Mouse (Mus musculus): ENCODE measurements around the gene Gtdc1. TPM values are rescaled to one million over a fixed set of nuclear protein-coding genes. Genes with fewer than 3 reads are reported as not detected.
"Not testable (repeated sequence)": the region's sequence is repeated elsewhere in the genome, so short reads cannot be mapped to it uniquely, and the experiment has no call there.

The Gtdc1 gene
- polyA plus RNA-seq, 1 experiment from 2014 or later = 5.7 TPM

- no peak overlapping the region for H3K27ac ChIP-seq (ENCODE audit: low read depth, low read length)
- no peak overlapping the region for H3K4me2 ChIP-seq (replicated peaks; ENCODE audit: low read depth)
- no peak for TF ChIP-seq CTCF (IDR thresholded peaks at IDR 0.05; ENCODE audit: low read depth)
- H3K36me3 ChIP-seq (ENCODE audit: control insufficient read depth, insufficient read depth) = no peaks in the 10 kb centered on the region
- no peaks in the 10 kb centered on the region for H3K4me1 ChIP-seq (replicated peaks; ENCODE audit: control insufficient read depth, insufficient read depth, low read length)
- no peak for ATAC-seq
- 71% methylated on average over 3 of the region's 3 CpGs for WGBS
- no peak overlapping the region for H3K9ac ChIP-seq (ENCODE audit: low read depth, low read length)
- H3K4me3 ChIP-seq (ENCODE audit: low read depth, low read length) = no peak overlapping the region
- no peaks in the 10 kb centered on the region for H3K9me3 ChIP-seq (ENCODE audit: control insufficient read depth)
- H3K27me3 ChIP-seq (replicated peaks; ENCODE audit: control insufficient read depth, insufficient read depth, low read length) = no peaks in the 10 kb centered on the region
These were observed 302.3 kb downstream of the Gtdc1 start for GRCm38 (mm10) chr2:44625154-44625553.

GRCm38 (mm10) chr2:44622471-44622870 lies 305.0 kb downstream of the Gtdc1 start:
- no peak for TF ChIP-seq CTCF (IDR thresholded peaks at IDR 0.05; ENCODE audit: low read depth)
- Histone ChIP-seq H3K36me3 (ENCODE audit: control insufficient read depth, insufficient read depth) (no peaks in the 10 kb centered on the region), H3K4me2 (replicated peaks; ENCODE audit: low read depth) (no peak overlapping the region), H3K9me3 (ENCODE audit: control insufficient read depth) (no peaks in the 10 kb centered on the region), H3K4me3 (ENCODE audit: low read depth, low read length) (no peak overlapping the region), H3K27ac (ENCODE audit: low read depth, low read length) (no peak overlapping the region), H3K27me3 (replicated peaks; ENCODE audit: control insufficient read depth, insufficient read depth, low read length) (no peaks in the 10 kb centered on the region), H3K9ac (ENCODE audit: low read depth, low read length) (no peak overlapping the region), H3K4me1 (replicated peaks; ENCODE audit: control insufficient read depth, insufficient read depth, low read length) (no peaks in the 10 kb centered on the region)
- 92% methylated on average over 3 of the region's 3 CpGs for WGBS
- ATAC-seq = no peak

DNA sequence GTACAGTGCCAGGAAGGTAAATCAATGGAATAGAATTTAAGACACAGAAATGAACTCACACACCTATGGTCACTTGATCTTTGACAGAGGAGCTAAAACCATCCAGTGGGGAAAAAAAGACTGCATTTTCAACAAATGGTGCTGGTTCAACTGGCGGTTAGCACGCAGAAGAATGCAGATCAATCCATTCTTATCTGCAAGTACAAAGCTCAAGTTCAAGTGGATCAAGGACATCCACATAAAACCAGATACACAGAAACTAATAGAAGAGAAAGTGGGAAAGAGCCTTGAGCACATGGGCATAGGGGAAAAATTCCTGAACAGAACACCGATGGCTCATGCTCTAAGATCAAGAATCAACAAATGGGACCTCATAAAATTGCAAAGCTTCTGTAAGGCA lies 327.8 kb downstream of the Gtdc1 start:
- H3K4me1 ChIP-seq (replicated peaks; ENCODE audit: control insufficient read depth, insufficient read depth, low read length); H3K27me3 ChIP-seq (replicated peaks; ENCODE audit: control insufficient read depth, insufficient read depth, low read length); H3K27ac ChIP-seq (ENCODE audit: low read depth, low read length); H3K36me3 ChIP-seq (ENCODE audit: control insufficient read depth, insufficient read depth); H3K4me3 ChIP-seq (ENCODE audit: low read depth, low read length); H3K9me3 ChIP-seq (ENCODE audit: control insufficient read depth); H3K4me2 ChIP-seq (replicated peaks; ENCODE audit: low read depth); H3K9ac ChIP-seq (ENCODE audit: low read depth, low read length); ATAC-seq: not testable (repeated sequence)
- WGBS = 60% methylated on average over 3 of the region's 3 CpGs

GRCm38 (mm10) chr2:44594276-44594675 lies 333.2 kb downstream of the Gtdc1 start:
- Histone ChIP-seq H3K36me3 (ENCODE audit: control insufficient read depth, insufficient read depth) (no peaks in the 10 kb centered on the region), H3K4me1 (replicated peaks; ENCODE audit: control insufficient read depth, insufficient read depth, low read length) (no peaks in the 10 kb centered on the region), H3K27me3 (replicated peaks; ENCODE audit: control insufficient read depth, insufficient read depth, low read length) (no peaks in the 10 kb centered on the region), H3K27ac (ENCODE audit: low read depth, low read length) (no peak overlapping the region), H3K9ac (ENCODE audit: low read depth, low read length) (no peak overlapping the region), H3K9me3 (ENCODE audit: control insufficient read depth) (no peaks in the 10 kb centered on the region), H3K4me3 (ENCODE audit: low read depth, low read length) (no peak overlapping the region), H3K4me2 (replicated peaks; ENCODE audit: low read depth) (no peak overlapping the region)
- WGBS = 77% methylated on average over 1 of the region's 1 CpGs
- no peak for ATAC-seq
- no peak for TF ChIP-seq CTCF (IDR thresholded peaks at IDR 0.05; ENCODE audit: low read depth)

GRCm38 (mm10) chr2:44590881-44591280 lies 336.6 kb downstream of the Gtdc1 start:
- 56% methylated on average over 4 of the region's 4 CpGs for WGBS
- no peak overlapping the region for H3K4me3 ChIP-seq (ENCODE audit: low read depth, low read length)
- no peak overlapping the region for H3K9ac ChIP-seq (ENCODE audit: low read depth, low read length)
- H3K27ac ChIP-seq (ENCODE audit: low read depth, low read length) = no peak overlapping the region
- no peak overlapping the region for H3K4me2 ChIP-seq (replicated peaks; ENCODE audit: low read depth)
- H3K9me3 ChIP-seq (ENCODE audit: control insufficient read depth) = no peaks in the 10 kb centered on the region
- H3K36me3 ChIP-seq (ENCODE audit: control insufficient read depth, insufficient read depth) = no peaks in the 10 kb centered on the region
- H3K4me1 ChIP-seq (replicated peaks; ENCODE audit: control insufficient read depth, insufficient read depth, low read length) = no peaks in the 10 kb centered on the region
- H3K27me3 ChIP-seq (replicated peaks; ENCODE audit: control insufficient read depth, insufficient read depth, low read length) = no peaks in the 10 kb centered on the region
- TF ChIP-seq CTCF (IDR thresholded peaks at IDR 0.05; ENCODE audit: low read depth) = no peak
- ATAC-seq = no peak

GRCm38 (mm10) chr2:44584061-44584460 lies 343.4 kb downstream of the Gtdc1 start:
- ATAC-seq = no peak
- H3K36me3 ChIP-seq (ENCODE audit: control insufficient read depth, insufficient read depth) = no peaks in the 10 kb centered on the region
- H3K9ac ChIP-seq (ENCODE audit: low read depth, low read length) = no peak overlapping the region
- TF ChIP-seq CTCF (IDR thresholded peaks at IDR 0.05; ENCODE audit: low read depth) = no peak
- H3K4me2 ChIP-seq (replicated peaks; ENCODE audit: low read depth) = no peak overlapping the region
- H3K27me3 ChIP-seq (replicated peaks; ENCODE audit: control insufficient read depth, insufficient read depth, low read length) = no peaks in the 10 kb centered on the region
- H3K27ac ChIP-seq (ENCODE audit: low read depth, low read length) = no peak overlapping the region
- no peaks in the 10 kb centered on the region for H3K9me3 ChIP-seq (ENCODE audit: control insufficient read depth)
- H3K4me1 ChIP-seq (replicated peaks; ENCODE audit: control insufficient read depth, insufficient read depth, low read length) = no peaks in the 10 kb centered on the region
- H3K4me3 ChIP-seq (ENCODE audit: low read depth, low read length) = no peak overlapping the region

- Histone ChIP-seq H3K9ac (ENCODE audit: low read depth, low read length) (no peak overlapping the region), H3K4me1 (replicated peaks; ENCODE audit: control insufficient read depth, insufficient read depth, low read length) (no peaks in the 10 kb centered on the region), H3K9me3 (ENCODE audit: control insufficient read depth) (no peaks in the 10 kb centered on the region), H3K27ac (ENCODE audit: low read depth, low read length) (no peak overlapping the region), H3K36me3 (ENCODE audit: control insufficient read depth, insufficient read depth) (no peaks in the 10 kb centered on the region), H3K4me2 (replicated peaks; ENCODE audit: low read depth) (no peak overlapping the region), H3K27me3 (replicated peaks; ENCODE audit: control insufficient read depth, insufficient read depth, low read length) (no peaks in the 10 kb centered on the region), H3K4me3 (ENCODE audit: low read depth, low read length) (no peak overlapping the region)
- no peak for ATAC-seq
- no peak for TF ChIP-seq CTCF (IDR thresholded peaks at IDR 0.05; ENCODE audit: low read depth)
These were observed 344.0 kb downstream of the Gtdc1 start for GRCm38 (mm10) chr2:44583491-44583890.

Measured in intestine, postnatal 0 days (tissue).